Mouse (Mus musculus) spleen, adult 2 months (tissue): Measurements from ENCODE around the gene Zbtb12.

Experiments
- CTCF ChIP-seq: fragments of 200-500 bp; IDR thresholded peaks from 2 replicates; pipeline ENCODE4 v1.5.1; 2011; ENCODE audit warnings: mild to moderate bottlenecking, inconsistent platforms; ENCODE audit not compliant: insufficient read depth, insufficient read length, insufficient replicate concordance; ENCODE audit errors: extremely low read depth
- POLR2A ChIP-seq: fragments of 200-500 bp; IDR thresholded peaks from 2 replicates; pipeline ENCODE4 v1.6.1; 2011; ENCODE audit warnings: low read depth, low read length, inconsistent platforms

- TF ChIP-seq CTCF (no peak), POLR2A (no peak)
Measured at GRCm38 (mm10) chr17:34902895-34903294, 23.6 kb downstream of the Zbtb12 start.
